Mouse (Mus musculus): ENCODE measurements around the gene 2410004P03Rik. TPM values are rescaled to one million over a fixed set of nuclear protein-coding genes. Genes with fewer than 3 reads are reported as not detected.

Gene 2410004P03Rik
- total RNA-seq, 2 experiments from 2014 or later, result 1.1 to 2.4 TPM

Other genes starting within 250 kb of the 2410004P03Rik start
- 1 to 10 TPM in 1 of 2 experiments, under 1 TPM in 1; 0.62 to 1.1 TPM for gene Greb1, start 210.8 kb downstream of the 2410004P03Rik start, total RNA-seq (2021)
- 10 to 100 TPM; 22.6 to 27.3 TPM for gene E2f6, start 200.8 kb downstream of the 2410004P03Rik start, total RNA-seq (2021)
- gene Rock2, start 116.8 kb downstream of the 2410004P03Rik start, total RNA-seq (2021), result 100 to 1,000 TPM in 1 of 2 experiments, 10 to 100 TPM in 1; 99.1 to 100 TPM
- gene Pqlc3, start 11.3 kb downstream of the 2410004P03Rik start, total RNA-seq (2021), result under 1 TPM; 0.45 to 0.99 TPM
- gene Kcnf1, start 165.2 kb upstream of the 2410004P03Rik start, total RNA-seq (2021), result 10 to 100 TPM; 23.6 to 27.9 TPM

Measured in layer of hippocampus, postnatal 14 days (tissue).